33 mouse cellular contexts compared by ENCODE assay signal in the genomic region with DNA sequence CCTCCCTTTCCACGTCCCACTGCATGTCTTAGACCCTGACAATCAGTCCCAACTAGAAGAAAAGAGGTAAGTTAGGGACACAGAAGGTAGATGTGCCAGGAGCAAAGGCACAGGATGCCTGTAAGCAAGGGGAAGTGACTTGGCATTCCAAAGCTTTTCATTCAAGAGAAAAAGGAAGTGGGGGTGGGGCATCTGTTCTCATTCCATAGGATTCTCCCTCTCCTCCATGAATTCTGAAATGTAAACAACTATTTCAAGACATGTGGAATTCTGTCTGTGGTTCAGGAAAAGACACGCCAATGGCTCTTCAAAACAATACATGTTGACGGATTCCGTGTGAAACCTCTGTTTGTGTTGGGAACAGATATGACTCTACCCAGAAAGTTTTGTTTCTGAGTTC.
DNase-seq lines count a peak whose midpoint lies in the region; ATAC-seq and TF ChIP-seq lines count a peak whose summit lies in the region.
"Had no signal": no experiment of that assay in that cellular context is flagged by ENCODE, and none has a peak within 500 bp of the region (broad histone marks: within the 10 kb centered on the region; RNA-seq: fewer than 3 reads in every experiment).

No protein-coding gene starts in this region.

- H3K9me3 ChIP-seq in lung, embryonic 14.5 days (ENCODE audit: low read depth, low read length) = no peaks in the 10 kb centered on the region
- H3K9me3 ChIP-seq: embryonic facial prominence, embryonic 15.5 days; forebrain, embryonic 12.5 days; G1E; heart, embryonic 13.5 days; hindbrain, embryonic 10.5 days; intestine, embryonic 15.5 days; midbrain, embryonic 10.5 days; midbrain, embryonic 15.5 days; neural tube, embryonic 15.5 days had no signal

- H3K4me1 ChIP-seq in lung, embryonic 14.5 days (ENCODE audit: insufficient read depth) = no peaks in the 10 kb centered on the region
- H3K4me1 ChIP-seq in lung, adult 2 months (ENCODE audit: control insufficient read depth, insufficient read depth, low read length) = peaks cover 5% of the 10 kb centered on the region; the same call in 1 of the 2 replicates
- H3K4me1 ChIP-seq: forebrain, embryonic 12.5 days; hindbrain, embryonic 10.5 days; intestine, embryonic 15.5 days had no signal

- TF ChIP-seq POLR2A in lung, adult 2 months (IDR thresholded peaks at IDR 0.05; ENCODE audit: borderline replicate concordance, extremely low read depth, low read depth, low read length) = no peak

- no peaks in the 10 kb centered on the region for H3K27me3 ChIP-seq in lung, embryonic 14.5 days (ENCODE audit: insufficient read depth, low read length)
- H3K27me3 ChIP-seq: embryonic facial prominence, embryonic 15.5 days; forebrain, embryonic 12.5 days; heart, embryonic 13.5 days; intestine, embryonic 15.5 days; midbrain, embryonic 15.5 days; neural tube, embryonic 15.5 days; Patski had no signal

- no peak for TF ChIP-seq CTCF in lung, embryonic 14.5 days (IDR thresholded peaks at IDR 0.05; ENCODE audit: low read depth)
- TF ChIP-seq CTCF in lung, adult 2 months (IDR thresholded peaks at IDR 0.05; ENCODE audit: insufficient read depth, low read length) = no peak

- H3K36me3 ChIP-seq in lung, embryonic 14.5 days (ENCODE audit: insufficient read depth) = peaks cover 16% of the 10 kb centered on the region; the same call in 1 of the 2 replicates
- H3K36me3 ChIP-seq: embryonic facial prominence, embryonic 15.5 days; forebrain, embryonic 12.5 days; G1E; hindbrain, embryonic 10.5 days; intestine, embryonic 15.5 days; midbrain, embryonic 10.5 days; midbrain, embryonic 15.5 days; neural tube, embryonic 15.5 days had no signal

- DNase-seq in embryo, embryonic 11 days = peak; percentile 40
- no peak for DNase-seq in embryo, embryonic 9.5 days (ENCODE audit: extremely low spot score)
- peak; percentile 81 for DNase-seq in lung, embryonic 14.5 days
- no peak for DNase-seq in lung, adult 2 months
- DNase-seq in lung, postnatal 25 days (ENCODE audit: low spot score) = peak; percentile 36
- DNase-seq in cerebellum, adult 9-10 months = no peak
- no peak for DNase-seq in cerebellum, adult 11-12 months
- DNase-seq: adrenal gland, postnatal 14 days; cerebellum, adult 11 months; cerebellum, postnatal 10 days; forebrain, postnatal 0 days; heart, adult 2 months; heart, postnatal 10 days; kidney, adult 2 months; layer of hippocampus, adult 9-11 months; liver; retina, postnatal 1 day; right cerebral cortex, postnatal 25 days; spleen, adult 18-20 months; thymus, adult 18-20 months; thymus, postnatal 25 days had no signal

- no peak overlapping the region for H3K4me3 ChIP-seq in lung, embryonic 14.5 days (ENCODE audit: low read depth, low read length)
- H3K4me3 ChIP-seq in lung, adult 2 months (replicated peaks; ENCODE audit: extremely low read depth, low read depth, low read length) = no peak overlapping the region
- H3K4me3 ChIP-seq: embryonic facial prominence, embryonic 15.5 days; forebrain, embryonic 12.5 days; heart, adult 2 months; heart, embryonic 13.5 days; hindbrain, embryonic 10.5 days; intestine, embryonic 15.5 days; midbrain, embryonic 10.5 days; midbrain, embryonic 15.5 days; neural tube, embryonic 15.5 days had no signal

- H3K4me2 ChIP-seq in lung, embryonic 14.5 days = no peak overlapping the region
- H3K4me2 ChIP-seq: embryonic facial prominence, embryonic 15.5 days; forebrain, embryonic 12.5 days; heart, embryonic 13.5 days; intestine, embryonic 15.5 days; midbrain, embryonic 15.5 days; neural tube, embryonic 15.5 days had no signal

- WGBS in lung, embryonic 14.5 days = 45% methylated on average over 4 of the region's 4 CpGs
- 51% methylated on average over 4 of the region's 4 CpGs for WGBS in lung, adult 2 months

- H3K9ac ChIP-seq in lung, embryonic 14.5 days = no peak overlapping the region
- H3K9ac ChIP-seq: embryonic facial prominence, embryonic 15.5 days; forebrain, embryonic 12.5 days; forebrain, postnatal 0 days; heart, embryonic 13.5 days; intestine, embryonic 15.5 days; midbrain, embryonic 15.5 days; neural tube, embryonic 15.5 days had no signal

- H3K27ac ChIP-seq in lung, embryonic 14.5 days (ENCODE audit: low read depth) = no peak overlapping the region
- H3K27ac ChIP-seq: embryonic facial prominence, embryonic 15.5 days; forebrain, embryonic 12.5 days; heart, adult 2 months; heart, embryonic 13.5 days; hindbrain, embryonic 10.5 days; hindbrain, postnatal 0 days; intestine, embryonic 15.5 days; macrophage; midbrain, embryonic 10.5 days; midbrain, embryonic 15.5 days; neural tube, embryonic 15.5 days had no signal

- ATAC-seq in lung, embryonic 14.5 days (ENCODE audit: insufficient read depth) = no peak; the same call in 1 of the 2 replicates
- ATAC-seq: forebrain, postnatal 0 days; hindbrain, postnatal 0 days; intestine, embryonic 15.5 days; midbrain, embryonic 15.5 days; Patski had no signal

Comparison
In these comparisons a context has a peak if more than half of its experiments do, and no peak if none do; other contexts are left out.
1. DNase-seq: peak in embryo, embryonic 11 days (single experiment), lung, embryonic 14.5 days (single experiment) and lung, postnatal 25 days (single experiment); none in embryo, embryonic 9.5 days (single experiment), lung, adult 2 months (single experiment), cerebellum, adult 9-10 months (single experiment) and cerebellum, adult 11-12 months (single experiment).